Mouse (Mus musculus): ENCODE results near the gene Rab44.

GRCm38 (mm10) chr17:29065245-29065940, 48.6 kb upstream of the Rab44 start:
- TF ChIP-seq CTCF (IDR thresholded peaks at IDR 0.05; ENCODE audit: low read depth) = no peak
- no peak for TF ChIP-seq EP300 (IDR thresholded peaks at IDR 0.05; ENCODE audit: low read depth)
